Mouse (Mus musculus) intestine, postnatal 0 days (tissue): ENCODE results near the gene Vps45. TPM values are rescaled to one million over a fixed set of nuclear protein-coding genes. Genes with fewer than 3 reads are reported as not detected.

Experiments
- ATAC-seq: fragments of 200-750 bp; cut with Nextera tagmentation; 2 replicates; pipeline ENCODE4 v1.8.0; 2017; ENCODE audit warnings: mild to moderate bottlenecking, moderate TSS enrichment, moderate library complexity
- H3K27ac ChIP-seq: fragments of 300-500 bp; sonication (generic); 2 replicates; pipeline ENCODE4 v1.5.1; 2014; ENCODE audit warnings: mild to moderate bottlenecking, low read depth, low read length, moderate library complexity
- H3K27me3 ChIP-seq: fragments of 300-500 bp; sonication (generic); replicated peaks from 2 replicates; pipeline ENCODE4 v1.6.1; 2014; ENCODE audit warnings: low read length, mixed read lengths; ENCODE audit not compliant: control insufficient read depth, insufficient read depth
- H3K36me3 ChIP-seq: fragments of 300-500 bp; sonication (generic); 2 replicates; pipeline ENCODE4 v1.6.1; 2014; ENCODE audit warnings: mild to moderate bottlenecking, moderate library complexity; ENCODE audit not compliant: control insufficient read depth, insufficient read depth
- H3K4me1 ChIP-seq: fragments of 300-500 bp; sonication (generic); replicated peaks from 2 replicates; pipeline ENCODE4 v1.6.1; 2014; ENCODE audit warnings: antibody characterized with exemption, low read length, mixed read lengths; ENCODE audit not compliant: control insufficient read depth, insufficient read depth
- H3K4me2 ChIP-seq: fragments of 300-500 bp; sonication (generic); replicated peaks from 2 replicates; pipeline ENCODE4 v1.6.1; 2014; ENCODE audit warnings: low read depth, mild to moderate bottlenecking, moderate library complexity
- H3K4me3 ChIP-seq: fragments of 300-500 bp; sonication (generic); 2 replicates; pipeline ENCODE4 v1.5.1; 2014; ENCODE audit warnings: low read depth, low read length
- H3K9ac ChIP-seq: fragments of 300-500 bp; sonication (generic); 2 replicates; pipeline ENCODE4 v1.6.1; 2014; ENCODE audit warnings: mild to moderate bottlenecking, low read depth, low read length
- H3K9me3 ChIP-seq: fragments of 300-500 bp; sonication (generic); 2 replicates; pipeline ENCODE4 v1.6.1; 2016; ENCODE audit warnings: mixed run types; ENCODE audit not compliant: control insufficient read depth
- CTCF ChIP-seq: sonication (generic); IDR thresholded peaks from 2 replicates; pipeline ENCODE4 v1.5.1; 2016; ENCODE audit warnings: low read depth, mild to moderate bottlenecking, control low read depth, antibody characterized with exemption, moderate library complexity
- WGBS: fragments of 180-500 bp; shearing (Covaris S2); extraction: QIAGEN DNeasy Blood & Tissue Kit; methylation state at CpG from one replicate; pipeline ENCODE4 v1.1.7; 2014; 5-methylcytosine and 5-hydroxymethylcytosine counted together
- polyA plus RNA-seq: library from polyadenylated mRNA; unstranded; fragments of >200 nt; fragmentation: Nextera tagmentation; extraction: Ambion mirVana; gene quantifications from 2 replicates; pipeline ENCODE4 v1.2.1, GENCODE M21; 2015

Vps45 gene
- polyA plus RNA-seq, 1 experiment from 2014 or later, result 22.5 TPM

DNA sequence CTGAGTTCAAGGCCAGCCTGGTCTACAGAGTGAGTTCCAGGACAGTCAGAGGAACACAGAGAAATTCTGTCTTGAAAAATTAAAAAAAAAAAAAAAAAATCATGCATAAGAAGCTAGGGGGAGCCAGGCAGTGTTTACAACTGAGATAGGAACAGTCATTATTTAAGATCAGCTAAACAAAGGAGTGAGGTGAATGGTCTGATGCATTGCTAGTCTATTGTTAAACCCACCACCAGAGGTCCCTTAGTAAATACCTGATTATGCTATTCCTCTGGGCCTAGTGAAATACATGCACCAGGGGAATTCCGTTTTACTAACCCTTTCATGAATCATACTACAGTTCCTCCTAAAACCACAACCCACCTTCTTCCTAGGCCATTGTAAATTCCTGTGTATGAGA, 11.3 kb upstream of the Vps45 start:
- Histone ChIP-seq H3K4me1 (no peaks in the 10 kb centered on the region), H3K9me3 (no peaks in the 10 kb centered on the region), H3K27me3 (no peaks in the 10 kb centered on the region), H3K36me3 (no peaks in the 10 kb centered on the region), H3K9ac (no peak overlapping the region), H3K4me3 (no peak overlapping the region), H3K4me2 (no peak overlapping the region), H3K27ac (no peak overlapping the region)
- TF ChIP-seq CTCF, result peak; percentile 33
- no peak for ATAC-seq
- 51% methylated on average over 1 of the region's 1 CpGs for WGBS

DNA sequence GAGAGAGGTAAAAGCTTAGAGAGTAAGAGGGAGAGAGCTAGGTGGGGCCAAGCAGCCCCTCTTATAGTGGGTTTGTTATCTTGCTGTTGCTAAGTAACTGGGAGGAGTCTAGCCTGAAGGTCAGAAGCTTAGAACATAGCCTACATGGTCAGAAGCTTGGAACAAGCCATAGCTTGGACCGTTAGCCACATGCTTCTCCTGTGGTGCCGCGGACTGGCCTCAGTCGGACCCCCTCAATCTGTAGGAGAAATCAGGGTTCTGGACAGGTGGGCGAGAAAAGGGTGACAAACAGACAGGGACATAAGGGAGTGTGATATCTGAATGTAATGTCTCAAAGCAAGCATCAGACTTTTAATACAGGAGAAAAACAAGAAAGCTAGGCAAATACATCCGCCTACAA, 10.8 kb upstream of the Vps45 start:
- TF ChIP-seq CTCF, result no peak
- H3K9me3 ChIP-seq, result no peaks in the 10 kb centered on the region
- H3K9ac ChIP-seq, result no peak overlapping the region
- no peak overlapping the region for H3K4me2 ChIP-seq
- no peaks in the 10 kb centered on the region for H3K36me3 ChIP-seq
- H3K27ac ChIP-seq, result no peak overlapping the region
- no peaks in the 10 kb centered on the region for H3K4me1 ChIP-seq
- no peak for ATAC-seq
- WGBS, result 97% methylated on average over 6 of the region's 6 CpGs
- no peaks in the 10 kb centered on the region for H3K27me3 ChIP-seq
- H3K4me3 ChIP-seq, result no peak overlapping the region

DNA sequence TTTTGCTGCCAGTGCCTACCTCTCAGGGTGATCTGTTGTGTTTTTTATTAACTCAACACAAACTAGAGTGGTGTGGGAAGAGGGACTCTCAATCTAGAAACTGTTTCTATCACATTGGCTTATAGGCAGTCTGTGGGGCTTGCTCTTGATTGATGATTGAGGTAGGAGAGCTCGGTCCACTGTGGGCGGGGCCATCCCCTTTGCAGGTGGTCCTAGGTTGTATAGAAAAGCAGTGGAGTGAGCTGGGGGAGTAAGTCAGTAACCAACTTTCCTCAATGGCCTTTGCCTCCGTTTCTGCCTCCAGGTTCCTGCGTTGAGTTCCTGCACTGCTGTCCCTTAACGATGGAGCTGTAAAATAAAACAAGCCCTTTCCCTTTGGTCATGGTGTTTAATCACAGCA, 8.5 kb upstream of the Vps45 start:
- H3K36me3 ChIP-seq, result no peaks in the 10 kb centered on the region
- H3K9me3 ChIP-seq, result no peaks in the 10 kb centered on the region
- no peaks in the 10 kb centered on the region for H3K4me1 ChIP-seq
- TF ChIP-seq CTCF, result no peak
- ATAC-seq, result no peak
- H3K4me3 ChIP-seq, result no peak overlapping the region
- 70% methylated on average over 5 of the region's 5 CpGs for WGBS
- H3K9ac ChIP-seq, result no peak overlapping the region
- H3K4me2 ChIP-seq, result no peak overlapping the region
- H3K27me3 ChIP-seq, result no peaks in the 10 kb centered on the region
- H3K27ac ChIP-seq, result no peak overlapping the region

GRCm38 (mm10) chr3:96065754-96066375, 7.6 kb upstream of the Vps45 start:
- WGBS, result 34% methylated on average over 20 of the region's 20 CpGs
- TF ChIP-seq CTCF, result peak; percentile 77
- Histone ChIP-seq H3K27me3 (no peaks in the 10 kb centered on the region), H3K4me3 (no peak overlapping the region), H3K36me3 (no peaks in the 10 kb centered on the region), H3K9me3 (no peaks in the 10 kb centered on the region), H3K4me1 (no peaks in the 10 kb centered on the region), H3K27ac (no peak overlapping the region), H3K4me2 (peak overlapping the region; percentile 46), H3K9ac (no peak overlapping the region)
- ATAC-seq, result 0 out of 2 replicates have a peak, but pooled peaks have one; percentile 8

- WGBS, result 38% methylated on average over 4 of the region's 4 CpGs
- ATAC-seq, result no peak
- H3K27ac ChIP-seq, result no peak overlapping the region
- H3K9me3 ChIP-seq, result no peaks in the 10 kb centered on the region
- H3K27me3 ChIP-seq, result no peaks in the 10 kb centered on the region
- H3K4me3 ChIP-seq, result no peak overlapping the region
- TF ChIP-seq CTCF, result no peak
- H3K4me1 ChIP-seq, result no peaks in the 10 kb centered on the region
- H3K36me3 ChIP-seq, result no peaks in the 10 kb centered on the region
- H3K4me2 ChIP-seq, result no peak overlapping the region
- no peak overlapping the region for H3K9ac ChIP-seq
These were observed 6.9 kb upstream of the Vps45 start for GRCm38 (mm10) chr3:96065147-96065546.

- WGBS, result 88% methylated on average over 3 of the region's 3 CpGs
- TF ChIP-seq CTCF, result no peak
These were observed 6.0 kb upstream of the Vps45 start for GRCm38 (mm10) chr3:96064217-96064616.

More at GRCm38 (mm10) chr3:96064217-96064616, 6.0 kb upstream of the Vps45 start:
- no peaks in the 10 kb centered on the region for H3K27me3 ChIP-seq
- H3K4me1 ChIP-seq, result no peaks in the 10 kb centered on the region
- no peak for ATAC-seq
- no peaks in the 10 kb centered on the region for H3K9me3 ChIP-seq
- no peak overlapping the region for H3K27ac ChIP-seq
- no peak overlapping the region for H3K4me2 ChIP-seq
- H3K9ac ChIP-seq, result no peak overlapping the region
- no peak overlapping the region for H3K4me3 ChIP-seq
- no peaks in the 10 kb centered on the region for H3K36me3 ChIP-seq
